Mouse (Mus musculus): ENCODE data around the gene Fxr2. TPM values are rescaled to one million over a fixed set of nuclear protein-coding genes. Genes with fewer than 3 reads are reported as not detected.

Fxr2 gene
- polyA plus RNA-seq, 1 experiment from 2014 or later = 22.9 TPM

GRCm38 (mm10) chr11:69600098-69600497 lies 32.7 kb upstream of the Fxr2 start:
- peak overlapping the region; percentile 37 for H3K4me2 ChIP-seq
- 13% methylated on average over 6 of the region's 6 CpGs for WGBS
- no peaks in the 10 kb centered on the region for H3K9me3 ChIP-seq (replicated peaks)
- no peaks in the 10 kb centered on the region for H3K27me3 ChIP-seq
- peaks cover 55% of the 10 kb centered on the region for H3K4me1 ChIP-seq (replicated peaks)
- no peaks in the 10 kb centered on the region for H3K36me3 ChIP-seq
- H3K27ac ChIP-seq = peak overlapping the region; percentile 71
- H3K4me3 ChIP-seq = no peak overlapping the region
- H3K9ac ChIP-seq = no peak overlapping the region
- 0 out of 2 replicates have a peak, but pooled peaks have one; percentile 24 for ATAC-seq (replicated peaks; ENCODE audit: insufficient number of reproducible peaks, insufficient read depth, low FRiP score, low read depth)

GRCm38 (mm10) chr11:69601768-69602167 lies 31.0 kb upstream of the Fxr2 start:
- Histone ChIP-seq H3K36me3 (no peaks in the 10 kb centered on the region), H3K9ac (no peak overlapping the region), H3K9me3 (replicated peaks) (no peaks in the 10 kb centered on the region), H3K4me1 (replicated peaks) (peaks cover 65% of the 10 kb centered on the region), H3K27me3 (no peaks in the 10 kb centered on the region), H3K27ac (no peak overlapping the region), H3K4me3 (no peak overlapping the region), H3K4me2 (no peak overlapping the region)
- WGBS = 32% methylated on average over 3 of the region's 3 CpGs
- ATAC-seq (replicated peaks; ENCODE audit: insufficient number of reproducible peaks, insufficient read depth, low FRiP score, low read depth) = no peak

- Histone ChIP-seq H3K4me1 (replicated peaks) (peaks cover 65% of the 10 kb centered on the region), H3K9ac (no peak overlapping the region)
- no peak for ATAC-seq (replicated peaks; ENCODE audit: insufficient number of reproducible peaks, insufficient read depth, low FRiP score, low read depth)
These were observed 29.3 kb upstream of the Fxr2 start for GRCm38 (mm10) chr11:69603516-69603915.

GRCm38 (mm10) chr11:69604347-69604746 lies 28.4 kb upstream of the Fxr2 start:
- no peaks in the 10 kb centered on the region for H3K36me3 ChIP-seq
- H3K4me2 ChIP-seq = peak overlapping the region; percentile 99
- H3K4me3 ChIP-seq = peak overlapping the region; percentile 68
- H3K4me1 ChIP-seq (replicated peaks) = peaks cover 62% of the 10 kb centered on the region
- no peak for ATAC-seq (replicated peaks; ENCODE audit: insufficient number of reproducible peaks, insufficient read depth, low FRiP score, low read depth)
- H3K27ac ChIP-seq = peak overlapping the region; percentile 82
- no peaks in the 10 kb centered on the region for H3K9me3 ChIP-seq (replicated peaks)
- no peaks in the 10 kb centered on the region for H3K27me3 ChIP-seq
- H3K9ac ChIP-seq = peak overlapping the region; percentile 78
- 51% methylated on average over 3 of the region's 3 CpGs for WGBS

More at GRCm38 (mm10) chr11:69603516-69603915, 29.3 kb upstream of the Fxr2 start:
- H3K36me3 ChIP-seq = no peaks in the 10 kb centered on the region
- H3K27ac ChIP-seq = peak overlapping the region; percentile 82
- no peaks in the 10 kb centered on the region for H3K27me3 ChIP-seq
- H3K4me2 ChIP-seq = peak overlapping the region; percentile 99; the same call in 1 of the 2 replicates
- 0 out of 2 replicates have a peak overlapping the region, but pooled peaks have one; percentile 68 for H3K4me3 ChIP-seq
- no peaks in the 10 kb centered on the region for H3K9me3 ChIP-seq (replicated peaks)
- 72% methylated on average over 8 of the region's 8 CpGs for WGBS

GRCm38 (mm10) chr11:69604795-69605664 lies 27.8 kb upstream of the Fxr2 start:
- no peaks in the 10 kb centered on the region for H3K9me3 ChIP-seq (replicated peaks)
- ATAC-seq (replicated peaks; ENCODE audit: insufficient number of reproducible peaks, insufficient read depth, low FRiP score, low read depth) = peak; percentile 45; the same call in 1 of the 2 replicates
- peak overlapping the region; percentile 99 for H3K4me2 ChIP-seq
- WGBS = under 1% methylated on average over 73 of the region's 73 CpGs
- H3K27ac ChIP-seq = peak overlapping the region; percentile 82
- H3K4me1 ChIP-seq (replicated peaks) = peaks cover 55% of the 10 kb centered on the region
- H3K9ac ChIP-seq = peak overlapping the region; percentile 78
- no peaks in the 10 kb centered on the region for H3K36me3 ChIP-seq
- H3K4me3 ChIP-seq = peak overlapping the region; percentile 68
- no peaks in the 10 kb centered on the region for H3K27me3 ChIP-seq

GRCm38 (mm10) chr11:69605726-69606490 lies 26.9 kb upstream of the Fxr2 start, which contains the start of gene Atp1b2:
Gene Atp1b2 (minus strand): TSS chr11:69605942.
- Histone ChIP-seq H3K9ac (peak within 1 kb of the TSS; percentile 78), H3K36me3 (no peaks in the 10 kb centered on the region), H3K4me3 (peak within 1 kb of the TSS; percentile 68), H3K4me2 (peak within 1 kb of the TSS; percentile 99), H3K27ac (peak within 1 kb of the TSS; percentile 82), H3K4me1 (replicated peaks) (peaks cover 47% of the 10 kb centered on the region), H3K27me3 (no peaks in the 10 kb centered on the region), H3K9me3 (replicated peaks) (no peaks in the 10 kb centered on the region)
- peak; percentile 88 for ATAC-seq (replicated peaks; ENCODE audit: insufficient number of reproducible peaks, insufficient read depth, low FRiP score, low read depth)
- 2% methylated on average over 32 of the region's 32 CpGs for WGBS

GRCm38 (mm10) chr11:69606491-69606795 lies 26.3 kb upstream of the Fxr2 start:
- Histone ChIP-seq H3K4me3 (peak overlapping the region; percentile 68), H3K9me3 (replicated peaks) (no peaks in the 10 kb centered on the region), H3K27me3 (no peaks in the 10 kb centered on the region), H3K36me3 (no peaks in the 10 kb centered on the region), H3K9ac (peak overlapping the region; percentile 48; the same call in 1 of the 2 replicates), H3K27ac (0 out of 2 replicates have a peak overlapping the region, but pooled peaks have one; percentile 26), H3K4me2 (peak overlapping the region; percentile 99), H3K4me1 (replicated peaks) (peaks cover 41% of the 10 kb centered on the region)
- no peak for ATAC-seq (replicated peaks; ENCODE audit: insufficient number of reproducible peaks, insufficient read depth, low FRiP score, low read depth)
- 70% methylated on average over 2 of the region's 2 CpGs for WGBS

- Histone ChIP-seq H3K4me3 (no peak overlapping the region), H3K27me3 (no peaks in the 10 kb centered on the region), H3K9ac (no peak overlapping the region), H3K9me3 (replicated peaks) (no peaks in the 10 kb centered on the region), H3K36me3 (no peaks in the 10 kb centered on the region), H3K4me2 (no peak overlapping the region), H3K27ac (no peak overlapping the region), H3K4me1 (replicated peaks) (peaks cover 37% of the 10 kb centered on the region)
- ATAC-seq (replicated peaks; ENCODE audit: insufficient number of reproducible peaks, insufficient read depth, low FRiP score, low read depth) = no peak
- 78% methylated on average over 2 of the region's 2 CpGs for WGBS
These were observed 26.0 kb upstream of the Fxr2 start for GRCm38 (mm10) chr11:69606832-69607231.

- Histone ChIP-seq H3K36me3 (no peaks in the 10 kb centered on the region), H3K27ac (no peak overlapping the region), H3K9ac (no peak overlapping the region), H3K4me2 (no peak overlapping the region), H3K4me3 (no peak overlapping the region), H3K4me1 (replicated peaks) (peaks cover 26% of the 10 kb centered on the region), H3K27me3 (no peaks in the 10 kb centered on the region), H3K9me3 (replicated peaks) (no peaks in the 10 kb centered on the region)
- no peak for ATAC-seq (replicated peaks; ENCODE audit: insufficient number of reproducible peaks, insufficient read depth, low FRiP score, low read depth)
- WGBS = 84% methylated on average over 3 of the region's 3 CpGs
These were observed 24.3 kb upstream of the Fxr2 start for GRCm38 (mm10) chr11:69608525-69608924.

GRCm38 (mm10) chr11:69609416-69609815 lies 23.4 kb upstream of the Fxr2 start:
- WGBS = 60% methylated on average over 7 of the region's 7 CpGs
- H3K4me3 ChIP-seq = no peak overlapping the region

GRCm38 (mm10) chr11:69610899-69611298 lies 21.9 kb upstream of the Fxr2 start:
- Histone ChIP-seq H3K4me3 (no peak overlapping the region), H3K27ac (no peak overlapping the region), H3K4me1 (replicated peaks) (peaks cover 9% of the 10 kb centered on the region), H3K9ac (no peak overlapping the region), H3K27me3 (0 out of 2 replicates have a peak, but pooled peaks cover 9% of the 10 kb centered on the region), H3K36me3 (no peaks in the 10 kb centered on the region), H3K9me3 (replicated peaks) (no peaks in the 10 kb centered on the region), H3K4me2 (no peak overlapping the region)
- WGBS = 46% methylated on average over 4 of the region's 4 CpGs
- ATAC-seq (replicated peaks; ENCODE audit: insufficient number of reproducible peaks, insufficient read depth, low FRiP score, low read depth) = no peak

More at GRCm38 (mm10) chr11:69609416-69609815, 23.4 kb upstream of the Fxr2 start:
- no peaks in the 10 kb centered on the region for H3K9me3 ChIP-seq (replicated peaks)
- H3K4me2 ChIP-seq = no peak overlapping the region
- H3K36me3 ChIP-seq = no peaks in the 10 kb centered on the region
- no peak for ATAC-seq (replicated peaks; ENCODE audit: insufficient number of reproducible peaks, insufficient read depth, low FRiP score, low read depth)
- H3K27ac ChIP-seq = no peak overlapping the region
- H3K27me3 ChIP-seq = no peaks in the 10 kb centered on the region
- H3K4me1 ChIP-seq (replicated peaks) = peaks cover 21% of the 10 kb centered on the region
- no peak overlapping the region for H3K9ac ChIP-seq

Data from heart, embryonic 15.5 days (tissue).